Mouse (Mus musculus) embryonic fibroblast, embryonic 13.5 days (primary cell): Measurements from ENCODE around the gene Arhgef38.

ENCODE experiments used
- CTCF ChIP-seq: IDR thresholded peaks from 2 replicates; pipeline ENCODE4 v1.5.1; 2011; ENCODE audit warnings: mild to moderate bottlenecking, control low read depth, low read length, moderate library complexity, borderline replicate concordance; ENCODE audit not compliant: insufficient read depth
- POLR2A ChIP-seq: IDR thresholded peaks from 2 replicates; pipeline ENCODE4 v1.6.1; 2011; ENCODE audit warnings: low read depth, mild to moderate bottlenecking, control low read depth, low read length, moderate library complexity

- no peak for TF ChIP-seq POLR2A
- no peak for TF ChIP-seq CTCF
These were observed 16.2 kb downstream of the Arhgef38 start for GRCm38 (mm10) chr3:133218501-133218900.
